Mouse (Mus musculus) hindbrain, embryonic 14.5 days (tissue): Measurements from ENCODE around the gene Spon2. TPM values are rescaled to one million over a fixed set of nuclear protein-coding genes. Genes with fewer than 3 reads are reported as not detected.

ENCODE experiments used
- ATAC-seq: fragments of 200-750 bp; cut with Nextera tagmentation; 2 replicates; pipeline ENCODE4 v1.8.0; 2017; ENCODE audit warnings: moderate number of reproducible peaks, mild to moderate bottlenecking, moderate TSS enrichment, moderate library complexity; ENCODE audit not compliant: low FRiP score
- DNase-seq: peaks from one replicate; pipeline ENCODE4 v3.0.0-alpha.2; 2015; ENCODE audit warnings: low spot score
- H3K27ac ChIP-seq: fragments of 300-500 bp; sonication (generic); 2 replicates; pipeline ENCODE4 v1.5.1; 2014; ENCODE audit warnings: mild to moderate bottlenecking, moderate library complexity
- H3K27me3 ChIP-seq: fragments of 300-500 bp; sonication (generic); 2 replicates; pipeline ENCODE4 v1.6.1; 2014; ENCODE audit warnings: mild to moderate bottlenecking, low read length, mixed read lengths; ENCODE audit not compliant: control insufficient read depth, insufficient read depth
- H3K36me3 ChIP-seq: fragments of 300-500 bp; sonication (generic); replicated peaks from 2 replicates; pipeline ENCODE4 v1.6.1; 2014; ENCODE audit not compliant: control insufficient read depth, insufficient read depth
- H3K4me1 ChIP-seq: fragments of 300-500 bp; sonication (generic); replicated peaks from 2 replicates; pipeline ENCODE4 v1.6.1; 2014; ENCODE audit warnings: antibody characterized with exemption, low read length, mixed read lengths; ENCODE audit not compliant: control insufficient read depth, insufficient read depth
- H3K4me2 ChIP-seq: fragments of 300-500 bp; sonication (generic); replicated peaks from 2 replicates; pipeline ENCODE4 v1.6.1; 2014; ENCODE audit warnings: mild to moderate bottlenecking, moderate library complexity
- H3K4me3 ChIP-seq: fragments of 300-500 bp; sonication (generic); replicated peaks from 2 replicates; pipeline ENCODE4 v1.5.1; 2014; ENCODE audit warnings: mild to moderate bottlenecking, low read length
- H3K9ac ChIP-seq: fragments of 300-500 bp; sonication (generic); 2 replicates; pipeline ENCODE4 v1.6.1; 2014
- H3K9me3 ChIP-seq: fragments of 300-500 bp; sonication (generic); 2 replicates; pipeline ENCODE4 v1.6.1; 2016; ENCODE audit warnings: low read length; ENCODE audit not compliant: control insufficient read depth
- WGBS: fragments of 180-500 bp; shearing (Covaris S2); extraction: QIAGEN DNeasy Blood & Tissue Kit; methylation state at CpG from one replicate; pipeline ENCODE4 v1.1.7; 2014; 5-methylcytosine and 5-hydroxymethylcytosine counted together
- polyA plus RNA-seq: library from polyadenylated mRNA; unstranded; fragments of >200 nt; fragmentation: Nextera tagmentation; extraction: Ambion mirVana; gene quantifications from 2 replicates; pipeline ENCODE4 v1.2.1, GENCODE M21; 2014

Gene Spon2
- 3.5 and 3.6 TPM in 2 replicates for polyA plus RNA-seq

- Histone ChIP-seq H3K9me3 (no peaks in the 10 kb centered on the region), H3K4me2 (no peak within 1 kb of the TSS), H3K9ac (no peak within 1 kb of the TSS; the same call in 1 of the 2 replicates), H3K27me3 (no peaks in the 10 kb centered on the region), H3K4me1 (no peaks in the 10 kb centered on the region), H3K27ac (no peak within 1 kb of the TSS), H3K4me3 (no peak within 1 kb of the TSS), H3K36me3 (no peaks in the 10 kb centered on the region)
- no peak for DNase-seq
- WGBS = 19% methylated on average over 5 of the region's 5 CpGs
- no peak for ATAC-seq
Measured at GRCm38 (mm10) chr5:33218081-33218480, at the start of gene Spon2. Gene Spon2, minus strand, starts transcription at chr5:33218455.

GRCm38 (mm10) chr5:33254416-33254815 is 36.2 kb upstream of the Spon2 start:
- no peak overlapping the region for H3K27ac ChIP-seq
- H3K4me2 ChIP-seq = no peak overlapping the region
- 89% methylated on average over 5 of the region's 5 CpGs for WGBS
- H3K9ac ChIP-seq = no peak overlapping the region
- H3K9me3 ChIP-seq = no peaks in the 10 kb centered on the region
- ATAC-seq = no peak
- H3K4me1 ChIP-seq = no peaks in the 10 kb centered on the region
- H3K36me3 ChIP-seq = peaks cover 100% of the 10 kb centered on the region
- no peaks in the 10 kb centered on the region for H3K27me3 ChIP-seq
- H3K4me3 ChIP-seq = no peak overlapping the region
- no peak for DNase-seq

- ATAC-seq = no peak
Measured at GRCm38 (mm10) chr5:33248186-33248585, 29.9 kb upstream of the Spon2 start.

GRCm38 (mm10) chr5:33247387-33247786 is 29.1 kb upstream of the Spon2 start:
- Histone ChIP-seq H3K4me3 (no peak overlapping the region), H3K36me3 (peaks cover 95% of the 10 kb centered on the region), H3K9me3 (no peaks in the 10 kb centered on the region), H3K4me2 (no peak overlapping the region), H3K4me1 (no peaks in the 10 kb centered on the region), H3K27ac (no peak overlapping the region), H3K27me3 (no peaks in the 10 kb centered on the region), H3K9ac (no peak overlapping the region)
- no peak for DNase-seq
- no peak for ATAC-seq
- 100% methylated on average over 2 of the region's 2 CpGs for WGBS

More at GRCm38 (mm10) chr5:33248186-33248585, 29.9 kb upstream of the Spon2 start:
- Histone ChIP-seq H3K27ac (no peak overlapping the region), H3K36me3 (peaks cover 95% of the 10 kb centered on the region), H3K4me3 (no peak overlapping the region), H3K4me1 (no peaks in the 10 kb centered on the region), H3K9ac (no peak overlapping the region), H3K27me3 (no peaks in the 10 kb centered on the region), H3K4me2 (no peak overlapping the region), H3K9me3 (no peaks in the 10 kb centered on the region)
- no peak for DNase-seq
- WGBS = 90% methylated on average over 12 of the region's 12 CpGs

GRCm38 (mm10) chr5:33245701-33246100 is 27.4 kb upstream of the Spon2 start:
- WGBS = 74% methylated on average over 3 of the region's 3 CpGs
- Histone ChIP-seq H3K9me3 (no peaks in the 10 kb centered on the region), H3K9ac (no peak overlapping the region), H3K36me3 (peaks cover 91% of the 10 kb centered on the region), H3K27ac (no peak overlapping the region), H3K4me2 (no peak overlapping the region), H3K4me3 (no peak overlapping the region), H3K27me3 (no peaks in the 10 kb centered on the region), H3K4me1 (no peaks in the 10 kb centered on the region)
- ATAC-seq = no peak
- peak; percentile 34 for DNase-seq

GRCm38 (mm10) chr5:33244377-33244920 is 26.2 kb upstream of the Spon2 start:
- Histone ChIP-seq H3K9ac (no peak overlapping the region), H3K36me3 (peaks cover 78% of the 10 kb centered on the region), H3K27ac (no peak overlapping the region), H3K4me2 (no peak overlapping the region), H3K9me3 (no peaks in the 10 kb centered on the region), H3K4me3 (no peak overlapping the region), H3K4me1 (0 out of 2 replicates have a peak, but pooled peaks cover 3% of the 10 kb centered on the region), H3K27me3 (no peaks in the 10 kb centered on the region)
- WGBS = 80% methylated on average over 5 of the region's 5 CpGs
- ATAC-seq (no peak), DNase-seq (no peak)

GRCm38 (mm10) chr5:33239934-33240333 is 21.7 kb upstream of the Spon2 start:
- WGBS = 54% methylated on average over 3 of the region's 3 CpGs

GRCm38 (mm10) chr5:33239111-33239714 is 21.0 kb upstream of the Spon2 start:
- no peak overlapping the region for H3K4me2 ChIP-seq
- no peak for ATAC-seq

More at GRCm38 (mm10) chr5:33239934-33240333, 21.7 kb upstream of the Spon2 start:
- no peak for ATAC-seq
- no peak overlapping the region for H3K4me2 ChIP-seq
- H3K9ac ChIP-seq = no peak overlapping the region
- DNase-seq = no peak
- no peaks in the 10 kb centered on the region for H3K27me3 ChIP-seq
- H3K4me1 ChIP-seq = 0 out of 2 replicates have a peak, but pooled peaks cover 3% of the 10 kb centered on the region
- peak overlapping the region; percentile 32; the same call in 1 of the 2 replicates for H3K27ac ChIP-seq
- peaks cover 38% of the 10 kb centered on the region for H3K36me3 ChIP-seq
- no peak overlapping the region for H3K4me3 ChIP-seq
- H3K9me3 ChIP-seq = no peaks in the 10 kb centered on the region

GRCm38 (mm10) chr5:33238256-33238645 is 20.0 kb upstream of the Spon2 start:
- Histone ChIP-seq H3K27me3 (no peaks in the 10 kb centered on the region), H3K9me3 (no peaks in the 10 kb centered on the region), H3K27ac (no peak overlapping the region), H3K36me3 (peaks cover 21% of the 10 kb centered on the region), H3K4me3 (no peak overlapping the region), H3K4me2 (no peak overlapping the region), H3K4me1 (0 out of 2 replicates have a peak, but pooled peaks cover 3% of the 10 kb centered on the region), H3K9ac (no peak overlapping the region)
- DNase-seq (no peak), ATAC-seq (no peak)
- 78% methylated on average over 3 of the region's 3 CpGs for WGBS

More at GRCm38 (mm10) chr5:33239111-33239714, 21.0 kb upstream of the Spon2 start:
- H3K9me3 ChIP-seq = no peaks in the 10 kb centered on the region
- H3K27ac ChIP-seq = no peak overlapping the region
- peaks cover 31% of the 10 kb centered on the region for H3K36me3 ChIP-seq
- H3K4me3 ChIP-seq = no peak overlapping the region
- no peaks in the 10 kb centered on the region for H3K27me3 ChIP-seq
- 84% methylated on average over 3 of the region's 3 CpGs for WGBS
- H3K9ac ChIP-seq = no peak overlapping the region
- H3K4me1 ChIP-seq = 0 out of 2 replicates have a peak, but pooled peaks cover 3% of the 10 kb centered on the region
- DNase-seq = no peak
